Mouse (Mus musculus) forebrain, embryonic 12.5 days (tissue): Measurements from ENCODE around the gene Ptch2. TPM values are rescaled to one million over a fixed set of nuclear protein-coding genes. Genes with fewer than 3 reads are reported as not detected.
A peak's percentile ranks its signal among the peaks of the same experiment; 100 is the strongest.

Source experiments
- ATAC-seq: fragments of 200-750 bp; cut with Nextera tagmentation; 2 replicates; pipeline ENCODE4 v1.8.0; 2017; ENCODE audit warnings: moderate TSS enrichment; ENCODE audit not compliant: low FRiP score
- H3K27ac ChIP-seq: fragments of 300-500 bp; sonication (generic); 2 replicates; pipeline ENCODE4 v1.5.1; 2016; ENCODE audit warnings: mild to moderate bottlenecking
- H3K27me3 ChIP-seq: fragments of 300-500 bp; sonication (generic); 2 replicates; pipeline ENCODE4 v1.6.1; 2016; ENCODE audit warnings: mild to moderate bottlenecking
- H3K36me3 ChIP-seq: fragments of 300-500 bp; sonication (generic); replicated peaks from 2 replicates; pipeline ENCODE4 v1.6.1; 2016; ENCODE audit warnings: mild to moderate bottlenecking
- H3K4me1 ChIP-seq: fragments of 300-500 bp; sonication (generic); 2 replicates; pipeline ENCODE4 v1.6.1; 2016
- H3K4me2 ChIP-seq: fragments of 300-500 bp; sonication (generic); 2 replicates; pipeline ENCODE4 v1.6.1; 2016; ENCODE audit warnings: mild to moderate bottlenecking, moderate library complexity
- H3K4me3 ChIP-seq: fragments of 300-500 bp; sonication (generic); replicated peaks from 2 replicates; pipeline ENCODE4 v1.5.1; 2016; ENCODE audit warnings: mild to moderate bottlenecking
- H3K9ac ChIP-seq: fragments of 300-500 bp; sonication (generic); 2 replicates; pipeline ENCODE4 v1.6.1; 2016; ENCODE audit warnings: mild to moderate bottlenecking
- H3K9me3 ChIP-seq: fragments of 300-500 bp; sonication (generic); 2 replicates; pipeline ENCODE4 v1.6.1; 2016
- WGBS: fragments of 180-500 bp; shearing (Covaris S2); methylation state at CpG from one replicate; pipeline ENCODE4 v1.1.7; 2016; 5-methylcytosine and 5-hydroxymethylcytosine counted together
- polyA plus RNA-seq: library from polyadenylated mRNA; unstranded; fragments of >200 nt; fragmentation: Nextera tagmentation; extraction: Ambion mirVana; gene quantifications from 2 replicates; pipeline ENCODE4 v1.2.1, GENCODE M21; 2016

Ptch2 gene
- polyA plus RNA-seq, 1 experiment from 2014 or later = 5.9 TPM

DNA sequence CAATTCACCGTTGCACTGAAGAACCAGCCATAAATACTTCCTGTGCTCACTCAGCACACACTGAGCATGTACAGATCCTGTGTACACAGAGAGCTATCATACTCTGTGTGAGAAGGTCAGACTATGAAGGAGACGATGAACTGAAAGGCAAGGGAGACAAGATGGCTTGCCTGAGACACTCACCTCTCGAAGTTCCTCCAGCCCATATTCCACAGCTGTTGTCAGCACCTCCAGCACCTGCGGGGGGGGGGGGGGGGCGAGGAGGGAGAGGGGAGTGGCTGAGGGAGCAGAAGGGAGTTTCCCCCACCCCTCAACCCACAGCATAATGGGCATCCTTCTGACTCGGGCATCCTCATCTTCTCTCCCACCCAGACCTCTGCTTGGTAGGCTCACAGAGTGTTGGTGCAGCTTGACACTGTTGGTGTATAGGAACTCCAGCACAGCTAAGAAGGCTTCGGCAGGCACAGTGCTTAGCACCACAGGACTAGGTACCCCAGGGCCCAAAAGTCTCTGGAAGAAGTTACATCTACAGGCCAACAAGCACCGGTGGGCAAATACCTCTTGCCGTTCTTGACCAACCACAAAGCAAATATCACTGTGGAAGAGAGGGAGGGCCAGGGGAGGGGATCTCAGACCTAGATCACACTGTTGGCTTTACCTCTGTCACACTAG lies 27.8 kb downstream of the Ptch2 start:
- no peak for ATAC-seq
- H3K9ac ChIP-seq = no peak overlapping the region
- 86% methylated on average over 7 of the region's 9 CpGs for WGBS
- H3K27ac ChIP-seq = no peak overlapping the region
- peaks cover 36% of the 10 kb centered on the region for H3K4me1 ChIP-seq
- H3K27me3 ChIP-seq = no peaks in the 10 kb centered on the region
- peaks cover 7% of the 10 kb centered on the region for H3K36me3 ChIP-seq
- H3K4me3 ChIP-seq = no peak overlapping the region
- H3K4me2 ChIP-seq = no peak overlapping the region
- H3K9me3 ChIP-seq = no peaks in the 10 kb centered on the region

DNA sequence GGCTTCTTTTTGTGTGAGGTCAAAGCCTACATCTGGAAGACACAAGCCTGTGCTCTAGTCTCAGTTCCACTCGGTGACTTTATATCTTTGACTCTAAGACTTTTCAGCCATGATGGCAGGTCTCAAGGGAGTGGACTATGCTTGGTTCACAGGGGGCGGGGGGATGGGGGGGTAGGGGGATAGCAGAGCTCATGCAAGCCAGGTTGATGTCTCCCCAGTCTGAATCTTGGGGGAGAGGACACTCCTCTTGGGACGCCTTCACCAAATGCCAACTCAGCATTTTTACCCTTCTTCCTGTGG lies 28.3 kb downstream of the Ptch2 start:
- Histone ChIP-seq H3K9ac (no peak overlapping the region), H3K27ac (no peak overlapping the region), H3K9me3 (no peaks in the 10 kb centered on the region), H3K4me3 (no peak overlapping the region), H3K4me2 (no peak overlapping the region), H3K4me1 (peaks cover 36% of the 10 kb centered on the region), H3K27me3 (no peaks in the 10 kb centered on the region), H3K36me3 (peaks cover 12% of the 10 kb centered on the region)
- no peak for ATAC-seq
- WGBS = 96% methylated on average over 3 of the region's 3 CpGs

DNA sequence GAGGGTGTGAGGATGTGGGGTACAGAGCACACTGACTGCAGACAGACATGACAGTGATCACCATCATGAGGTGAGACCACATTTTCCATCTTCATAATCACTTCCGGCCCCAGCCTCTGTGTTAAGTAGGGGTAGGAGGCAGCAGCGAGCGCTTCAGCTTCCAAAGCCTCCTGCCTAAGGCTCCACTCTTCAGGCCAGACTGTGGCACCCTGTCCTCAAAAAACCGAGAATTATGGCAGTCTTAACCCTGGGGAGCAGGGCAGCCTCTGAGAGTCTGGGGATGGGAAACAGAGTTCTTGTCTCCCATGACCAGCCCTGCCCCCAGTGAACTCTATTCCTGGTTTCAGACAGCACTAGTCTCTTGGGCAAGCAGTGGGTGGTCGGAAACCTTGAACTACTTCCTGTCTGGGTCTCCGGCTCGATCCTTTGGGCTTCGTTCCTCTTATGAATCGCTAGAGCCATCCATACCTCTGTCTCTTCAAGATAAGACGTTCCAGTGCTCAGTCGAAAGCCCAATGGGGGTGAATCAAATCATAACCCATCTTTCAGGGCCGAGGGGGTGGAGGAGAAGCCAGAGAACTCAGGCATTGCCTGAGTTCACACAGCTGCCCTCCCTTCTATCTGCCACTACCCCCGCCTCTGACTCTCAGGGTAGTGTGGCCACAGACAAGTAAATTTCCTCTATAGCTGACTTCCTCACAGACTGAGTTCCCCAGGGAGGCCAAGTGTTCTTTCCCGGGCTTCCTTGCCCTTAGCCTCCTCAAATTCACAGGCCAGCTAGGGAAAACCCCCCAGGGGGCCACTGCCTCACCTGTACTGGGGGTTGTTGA lies 28.9 kb downstream of the Ptch2 start:
- WGBS = 80% methylated on average over 14 of the region's 14 CpGs
- H3K27ac ChIP-seq = peak overlapping the region; percentile 80
- no peaks in the 10 kb centered on the region for H3K9me3 ChIP-seq
- H3K36me3 ChIP-seq = peaks cover 15% of the 10 kb centered on the region
- no peaks in the 10 kb centered on the region for H3K27me3 ChIP-seq
- no peak overlapping the region; the same call in 1 of the 2 replicates for H3K4me3 ChIP-seq
- ATAC-seq = no peak
- peaks cover 34% of the 10 kb centered on the region for H3K4me1 ChIP-seq
- H3K4me2 ChIP-seq = peak overlapping the region; percentile 24
- peak overlapping the region; percentile 56 for H3K9ac ChIP-seq

DNA sequence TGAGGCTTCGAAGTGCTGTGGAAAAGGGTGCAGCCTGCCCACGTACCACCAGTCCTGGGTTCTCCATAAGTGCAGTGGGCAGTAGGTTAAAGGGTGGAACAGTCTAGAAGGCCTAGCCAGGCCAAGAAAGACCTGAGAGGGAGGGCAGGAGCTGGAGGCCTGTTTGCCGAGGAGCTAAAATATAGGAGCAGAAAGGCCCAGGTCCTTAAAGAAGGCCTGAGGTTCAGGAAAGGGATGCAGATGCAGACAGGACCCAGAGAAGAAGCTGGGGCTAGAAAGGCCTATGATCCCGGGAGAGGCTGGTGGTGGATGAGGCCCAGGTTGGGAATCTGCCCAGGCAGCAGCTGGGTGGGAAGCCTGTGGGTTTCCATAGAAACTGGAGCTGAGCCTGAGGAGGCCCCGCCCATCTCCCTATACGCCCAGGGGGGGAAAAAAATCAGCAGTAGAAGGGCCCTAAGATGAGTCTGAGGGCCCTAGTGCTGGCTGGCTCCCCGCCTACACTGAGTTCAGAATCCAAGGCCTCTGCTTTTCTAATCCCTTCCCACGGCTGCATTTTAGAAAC lies 29.6 kb downstream of the Ptch2 start, which contains the start of gene Btbd19:
Gene Btbd19, minus strand, starts transcription at position 378 of the 562 bp plus-strand sequence.
- H3K27me3 ChIP-seq = peaks cover 5% of the 10 kb centered on the region; the same call in 1 of the 2 replicates
- H3K9ac ChIP-seq = peak within 1 kb of the TSS; percentile 56
- no peak within 1 kb of the TSS; the same call in 1 of the 2 replicates for H3K4me3 ChIP-seq
- peaks cover 20% of the 10 kb centered on the region for H3K36me3 ChIP-seq
- peaks cover 34% of the 10 kb centered on the region for H3K4me1 ChIP-seq
- H3K4me2 ChIP-seq = peak within 1 kb of the TSS; percentile 24
- peak within 1 kb of the TSS; percentile 80 for H3K27ac ChIP-seq
- WGBS = 32% methylated on average over 8 of the region's 8 CpGs
- H3K9me3 ChIP-seq = no peaks in the 10 kb centered on the region
- ATAC-seq = peak; percentile 55; the same call in 1 of the 2 replicates

DNA sequence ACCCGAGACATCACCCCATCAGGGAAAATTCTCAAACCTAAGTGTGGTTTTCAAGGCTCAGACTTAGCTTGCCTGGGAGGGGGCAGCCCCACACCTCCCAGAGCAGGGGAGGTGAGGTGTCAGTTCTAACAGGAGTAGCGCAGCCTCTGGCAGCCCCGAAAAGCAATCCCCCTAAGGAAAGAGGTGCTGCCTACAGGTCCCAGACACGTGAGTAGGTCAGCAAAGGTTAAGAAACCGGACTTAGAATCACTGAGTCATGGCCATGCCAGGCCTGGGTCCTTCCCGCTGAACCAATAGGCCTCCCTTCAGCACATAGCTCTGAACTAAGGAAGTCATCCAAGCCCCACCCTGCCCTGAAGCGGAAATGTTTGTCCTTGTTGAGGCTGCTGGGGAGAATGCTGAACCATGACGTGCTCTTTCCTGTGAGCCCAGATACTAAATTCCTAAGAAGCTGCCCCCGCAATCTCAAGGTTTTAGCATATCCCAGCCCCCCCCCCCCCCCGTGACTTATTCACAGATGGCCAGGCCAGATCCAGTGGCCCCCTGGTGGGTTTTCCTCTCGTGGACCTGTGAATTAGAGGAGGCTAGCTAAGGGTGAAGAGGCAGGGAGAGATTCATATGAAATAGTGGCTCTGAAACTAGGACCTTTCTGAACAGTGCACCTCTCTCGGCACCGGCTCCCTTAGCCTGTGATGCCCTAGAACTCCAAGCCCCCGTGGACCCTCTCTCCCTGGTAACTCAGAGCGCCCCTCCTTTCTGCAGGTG lies 30.2 kb downstream of the Ptch2 start:
- Histone ChIP-seq H3K4me2 (no peak overlapping the region), H3K4me1 (peaks cover 38% of the 10 kb centered on the region), H3K9ac (no peak overlapping the region), H3K4me3 (no peak overlapping the region), H3K27ac (peak overlapping the region; percentile 80), H3K27me3 (peaks cover 6% of the 10 kb centered on the region; the same call in 1 of the 2 replicates), H3K36me3 (peaks cover 22% of the 10 kb centered on the region), H3K9me3 (no peaks in the 10 kb centered on the region)
- ATAC-seq = no peak
- 57% methylated on average over 15 of the region's 15 CpGs for WGBS

DNA sequence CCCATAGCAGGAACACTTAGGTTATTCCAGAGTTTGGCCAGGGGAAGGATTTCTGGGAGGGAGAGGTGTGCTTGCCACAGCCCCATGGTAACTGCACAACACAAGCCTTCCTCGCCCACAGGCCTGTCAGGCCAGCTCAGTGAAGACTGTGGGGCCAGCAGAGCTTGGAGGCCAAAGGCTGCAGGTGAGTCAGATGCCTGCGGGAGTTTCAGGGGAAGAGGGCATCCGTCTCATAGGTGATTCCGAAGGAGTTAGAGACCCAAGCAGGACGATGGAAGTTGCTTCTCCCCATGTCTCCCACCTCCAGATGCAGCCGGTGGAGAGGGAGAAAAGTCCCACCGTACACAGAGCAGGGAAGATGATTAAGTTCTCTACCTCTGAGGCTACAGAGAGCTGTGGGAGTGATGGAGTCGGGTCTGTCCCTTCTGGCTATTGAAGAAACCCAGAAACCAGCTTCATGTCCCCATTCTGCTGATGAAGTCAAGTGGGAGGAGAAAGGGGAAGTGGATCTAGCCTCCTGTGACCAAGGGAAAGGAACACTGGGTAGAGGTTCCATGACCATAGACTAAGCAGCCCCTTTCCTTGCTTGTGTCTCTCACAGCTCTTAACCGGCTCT lies 30.9 kb downstream of the Ptch2 start, which contains the start of gene Tctex1d4:
Gene Tctex1d4, plus strand, starts transcription at position 120 of the 616 bp plus-strand sequence.
- Histone ChIP-seq H3K9ac (no peak within 1 kb of the TSS), H3K27me3 (peaks cover 8% of the 10 kb centered on the region; the same call in 1 of the 2 replicates), H3K36me3 (peaks cover 22% of the 10 kb centered on the region), H3K27ac (peak within 1 kb of the TSS; percentile 80), H3K4me2 (peak within 1 kb of the TSS; percentile 24; the same call in 1 of the 2 replicates), H3K4me1 (peaks cover 41% of the 10 kb centered on the region), H3K4me3 (no peak within 1 kb of the TSS), H3K9me3 (no peaks in the 10 kb centered on the region)
- 86% methylated on average over 9 of the region's 9 CpGs for WGBS
- no peak for ATAC-seq

DNA sequence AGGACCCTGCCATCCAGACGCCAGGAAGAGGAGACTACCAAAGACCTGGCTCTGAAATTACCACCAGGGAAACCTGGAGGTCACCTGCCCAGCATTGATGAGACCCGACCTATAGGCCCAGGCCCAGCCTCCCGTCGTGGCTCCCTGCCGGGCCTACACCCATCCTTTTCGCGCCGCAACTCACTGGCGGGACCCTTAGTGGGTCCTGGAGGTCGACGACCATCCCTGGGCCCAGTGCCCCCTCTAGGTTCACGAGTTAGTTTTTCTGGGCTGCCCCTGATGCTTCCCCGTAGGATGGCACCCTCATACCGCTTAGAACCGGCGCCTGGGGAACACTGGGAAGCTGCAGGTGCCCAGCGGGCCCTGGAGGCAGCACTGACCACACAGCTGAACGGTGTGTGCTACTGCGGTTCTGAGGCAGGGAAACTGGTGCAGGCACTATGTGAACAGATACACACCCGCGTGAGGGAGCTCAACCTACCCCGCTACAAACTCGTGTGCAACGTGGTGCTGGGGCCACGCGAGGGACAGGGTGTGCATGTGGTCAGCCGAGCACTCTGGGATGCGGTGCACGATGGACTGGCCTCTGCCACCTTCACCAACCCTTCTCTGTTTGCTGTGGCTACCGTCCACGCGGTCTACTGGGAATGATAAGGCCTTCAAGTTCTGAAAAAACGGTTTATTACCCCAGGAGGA lies 32.3 kb downstream of the Ptch2 start:
- H3K36me3 ChIP-seq = peaks cover 22% of the 10 kb centered on the region
- H3K4me1 ChIP-seq = peaks cover 54% of the 10 kb centered on the region
- no peak overlapping the region for H3K4me2 ChIP-seq
- H3K4me3 ChIP-seq = no peak overlapping the region
- H3K27ac ChIP-seq = no peak overlapping the region
- 92% methylated on average over 33 of the region's 33 CpGs for WGBS
- no peak overlapping the region for H3K9ac ChIP-seq
- peaks cover 22% of the 10 kb centered on the region for H3K27me3 ChIP-seq
- ATAC-seq = no peak
- H3K9me3 ChIP-seq = no peaks in the 10 kb centered on the region

DNA sequence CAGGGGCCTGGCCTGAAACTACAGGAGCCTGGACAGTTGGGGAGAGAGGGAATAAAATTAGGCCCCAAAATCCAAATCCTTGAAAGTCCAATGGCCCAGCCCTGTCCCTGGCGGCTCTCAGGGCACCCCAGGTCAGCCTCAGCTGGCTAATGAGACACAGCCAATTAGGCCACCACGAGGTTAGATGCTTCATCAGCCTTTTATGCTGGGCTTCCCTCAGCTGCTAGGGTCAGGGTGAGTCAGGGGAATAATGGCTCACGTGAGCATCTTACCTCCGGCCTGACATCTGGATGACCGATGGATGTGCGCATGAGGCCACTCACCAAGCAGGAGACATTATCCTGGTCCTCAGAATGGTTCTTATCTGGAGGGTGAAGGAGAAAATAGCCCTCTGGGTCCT lies 34.9 kb downstream of the Ptch2 start:
- peak overlapping the region; percentile 93; the same call in 1 of the 2 replicates for H3K4me2 ChIP-seq
- no peaks in the 10 kb centered on the region for H3K9me3 ChIP-seq
- ATAC-seq = no peak
- H3K36me3 ChIP-seq = peaks cover 22% of the 10 kb centered on the region
- 0 out of 2 replicates have a peak overlapping the region, but pooled peaks have one; percentile 1 for H3K27ac ChIP-seq
- WGBS = 33% methylated on average over 6 of the region's 6 CpGs
- no peak overlapping the region for H3K9ac ChIP-seq
- H3K27me3 ChIP-seq = peaks cover 29% of the 10 kb centered on the region
- H3K4me1 ChIP-seq = peaks cover 48% of the 10 kb centered on the region
- no peak overlapping the region for H3K4me3 ChIP-seq

DNA sequence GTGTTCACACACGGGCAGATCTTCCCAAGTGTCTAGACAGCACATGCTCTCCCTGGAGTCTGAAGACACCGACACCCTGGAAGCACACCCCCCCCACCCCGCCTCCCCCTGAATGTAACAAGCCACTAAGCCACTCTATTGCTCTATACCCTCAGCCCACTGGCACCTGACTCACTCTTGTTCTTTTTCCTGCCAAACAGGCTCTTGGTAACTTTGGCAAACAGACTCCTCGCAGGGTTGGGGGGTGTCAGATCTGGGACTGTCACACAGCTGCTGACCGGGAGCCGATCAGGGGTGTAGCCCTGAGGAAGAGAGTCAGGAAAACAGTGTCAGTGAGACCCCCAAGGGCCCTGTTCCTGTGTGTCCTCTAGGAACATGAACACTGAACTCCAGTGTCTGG lies 35.3 kb downstream of the Ptch2 start:
- 0 out of 2 replicates have a peak overlapping the region, but pooled peaks have one; percentile 1 for H3K27ac ChIP-seq
- 50% methylated on average over 6 of the region's 6 CpGs for WGBS
- H3K36me3 ChIP-seq = peaks cover 22% of the 10 kb centered on the region
- peaks cover 31% of the 10 kb centered on the region for H3K27me3 ChIP-seq
- no peak overlapping the region for H3K4me3 ChIP-seq
- peak overlapping the region; percentile 83; the same call in 1 of the 2 replicates for H3K9ac ChIP-seq
- no peak for ATAC-seq
- H3K4me2 ChIP-seq = peak overlapping the region; percentile 93
- peaks cover 44% of the 10 kb centered on the region for H3K4me1 ChIP-seq
- no peaks in the 10 kb centered on the region for H3K9me3 ChIP-seq

DNA sequence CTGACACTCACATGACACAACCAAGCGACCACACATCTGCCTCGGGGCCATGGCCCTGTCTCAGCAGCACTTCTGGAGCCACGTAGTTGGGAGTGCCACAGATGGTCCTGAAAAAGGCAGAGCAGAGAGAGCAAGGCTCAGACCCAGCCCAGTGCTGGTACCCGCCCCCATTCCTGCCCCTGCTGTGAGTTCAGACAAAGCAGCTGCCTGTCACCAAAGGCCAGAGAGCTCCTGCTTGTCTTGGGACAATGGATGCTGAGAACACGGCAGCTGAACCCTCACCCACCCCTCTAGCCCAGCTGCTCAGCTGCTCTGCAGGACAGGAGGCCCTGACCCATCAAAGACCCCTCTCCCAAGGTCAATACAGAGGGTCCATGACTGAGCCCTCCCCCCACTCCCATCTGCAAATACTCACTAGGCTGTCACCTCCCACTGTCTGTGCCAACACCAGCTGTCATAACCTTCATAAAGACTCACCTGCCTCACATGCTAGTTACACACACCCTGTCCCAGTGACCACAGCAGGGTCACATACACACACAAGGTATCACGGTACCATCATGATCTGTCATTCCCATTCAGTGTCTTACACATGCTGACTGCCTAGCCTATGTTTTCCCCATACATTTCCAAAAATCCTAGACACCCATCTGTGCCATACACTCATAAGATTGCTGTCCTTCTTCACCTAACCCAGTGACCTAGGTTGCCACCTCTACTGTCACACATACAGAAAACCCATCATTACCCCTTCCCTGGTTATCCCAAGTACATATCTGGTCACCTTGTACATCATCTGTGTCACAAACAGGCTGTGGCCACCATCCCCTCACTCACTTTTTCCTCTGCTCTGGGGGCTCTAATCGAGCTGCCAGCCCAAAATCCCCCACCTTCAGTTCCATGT lies 36.3 kb downstream of the Ptch2 start:
- peak overlapping the region; percentile 83 for H3K9ac ChIP-seq
- H3K27me3 ChIP-seq = peaks cover 31% of the 10 kb centered on the region
- peaks cover 38% of the 10 kb centered on the region for H3K4me1 ChIP-seq
- H3K36me3 ChIP-seq = peaks cover 22% of the 10 kb centered on the region
- H3K27ac ChIP-seq = peak overlapping the region; percentile 69
- 3% methylated on average over 7 of the region's 7 CpGs for WGBS
- ATAC-seq = peak; percentile 52
- no peaks in the 10 kb centered on the region for H3K9me3 ChIP-seq
- peak overlapping the region; percentile 87 for H3K4me3 ChIP-seq
- peak overlapping the region; percentile 93 for H3K4me2 ChIP-seq
